Mouse (Mus musculus) liver, embryonic 15.5 days (tissue): Measurements from ENCODE around the gene Napb. TPM values are rescaled to one million over a fixed set of nuclear protein-coding genes. Genes with fewer than 3 reads are reported as not detected.

Experiments used
- ATAC-seq: fragments of 200-750 bp; cut with Nextera tagmentation; 2 replicates; pipeline ENCODE4 v1.8.0; 2017; ENCODE audit warnings: moderate number of reproducible peaks, mild to moderate bottlenecking, moderate library complexity; ENCODE audit not compliant: insufficient read depth
- H3K27ac ChIP-seq: fragments of 300-500 bp; sonication (generic); replicated peaks from 2 replicates; pipeline ENCODE4 v1.5.1; 2015; ENCODE audit warnings: mild to moderate bottlenecking, inconsistent platforms
- H3K27me3 ChIP-seq: fragments of 300-500 bp; sonication (generic); 2 replicates; pipeline ENCODE4 v1.6.1; 2015; ENCODE audit warnings: mild to moderate bottlenecking, inconsistent platforms
- H3K36me3 ChIP-seq: fragments of 300-500 bp; sonication (generic); replicated peaks from 2 replicates; pipeline ENCODE4 v1.6.1; 2015; ENCODE audit warnings: moderate library complexity, mild to moderate bottlenecking, inconsistent platforms
- H3K4me1 ChIP-seq: fragments of 300-500 bp; sonication (generic); replicated peaks from 2 replicates; pipeline ENCODE4 v1.6.1; 2015; ENCODE audit warnings: inconsistent platforms
- H3K4me2 ChIP-seq: fragments of 300-500 bp; sonication (generic); 2 replicates; pipeline ENCODE4 v1.6.1; 2015; ENCODE audit warnings: moderate library complexity, mild to moderate bottlenecking, inconsistent platforms
- H3K4me3 ChIP-seq: fragments of 300-500 bp; sonication (generic); replicated peaks from 2 replicates; pipeline ENCODE4 v1.5.1; 2015; ENCODE audit warnings: mild to moderate bottlenecking, inconsistent platforms
- H3K9ac ChIP-seq: fragments of 300-500 bp; sonication (generic); 2 replicates; pipeline ENCODE4 v1.6.1; 2015; ENCODE audit warnings: moderate library complexity, mild to moderate bottlenecking, inconsistent platforms
- H3K9me3 ChIP-seq: fragments of 300-500 bp; sonication (generic); replicated peaks from 2 replicates; pipeline ENCODE4 v1.6.1; 2016; ENCODE audit warnings: inconsistent platforms
- WGBS: fragments of 180-500 bp; shearing (Covaris S2); methylation state at CpG from one replicate; pipeline ENCODE4 v1.1.7; 2015; ENCODE audit warnings: mixed read lengths; ENCODE audit not compliant: insufficient replicate concordance; 5-methylcytosine and 5-hydroxymethylcytosine counted together
- polyA plus RNA-seq: library from polyadenylated mRNA; unstranded; fragments of >200 nt; fragmentation: Nextera tagmentation; extraction: Ambion mirVana; gene quantifications from 2 replicates; pipeline ENCODE4 v1.2.1, GENCODE M21; 2015

The Napb gene
- polyA plus RNA-seq, 1 experiment from 2014 or later: 0.30 TPM

DNA sequence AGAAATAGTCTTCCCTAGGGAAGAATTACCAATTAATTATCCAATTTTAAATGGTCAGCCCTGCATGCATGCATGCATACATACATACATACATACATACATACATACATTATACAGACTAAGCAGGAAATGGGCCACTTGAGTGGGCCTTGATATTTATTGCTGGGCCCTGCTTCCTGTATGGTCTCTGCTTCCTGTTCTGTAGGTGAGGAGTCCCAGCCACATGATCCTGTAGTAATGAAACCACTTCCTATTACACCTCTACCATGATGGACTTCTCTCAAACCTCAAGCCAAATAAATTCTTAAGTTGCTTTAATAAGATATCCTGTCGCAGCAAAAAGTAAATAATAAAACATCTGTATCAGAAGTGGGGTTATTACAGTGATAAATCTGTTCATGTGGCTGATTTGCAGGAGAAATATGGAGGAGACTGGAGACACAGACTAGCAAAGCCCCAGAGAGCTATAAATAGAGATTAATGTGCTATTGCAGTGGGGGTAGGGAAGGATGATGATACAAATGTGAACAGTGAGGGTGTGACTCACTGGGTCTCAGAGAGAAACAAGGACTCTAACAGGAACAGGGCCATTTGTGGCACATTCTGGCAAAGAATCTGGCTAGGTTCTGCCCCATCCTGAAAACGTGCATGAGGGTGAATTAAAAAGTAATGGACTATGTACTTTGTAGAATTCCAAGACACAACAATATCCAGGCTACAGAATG, 12.8 kb downstream of the Napb start:
- no peak overlapping the region for H3K27ac ChIP-seq
- no peak overlapping the region for H3K4me3 ChIP-seq
- no peak for ATAC-seq
- no peaks in the 10 kb centered on the region for H3K27me3 ChIP-seq
- H3K9me3 ChIP-seq: no peaks in the 10 kb centered on the region
- H3K4me2 ChIP-seq: no peak overlapping the region
- 20% methylated on average over 2 of the region's 2 CpGs for WGBS
- H3K4me1 ChIP-seq: no peaks in the 10 kb centered on the region
- H3K9ac ChIP-seq: no peak overlapping the region
- H3K36me3 ChIP-seq: no peaks in the 10 kb centered on the region

DNA sequence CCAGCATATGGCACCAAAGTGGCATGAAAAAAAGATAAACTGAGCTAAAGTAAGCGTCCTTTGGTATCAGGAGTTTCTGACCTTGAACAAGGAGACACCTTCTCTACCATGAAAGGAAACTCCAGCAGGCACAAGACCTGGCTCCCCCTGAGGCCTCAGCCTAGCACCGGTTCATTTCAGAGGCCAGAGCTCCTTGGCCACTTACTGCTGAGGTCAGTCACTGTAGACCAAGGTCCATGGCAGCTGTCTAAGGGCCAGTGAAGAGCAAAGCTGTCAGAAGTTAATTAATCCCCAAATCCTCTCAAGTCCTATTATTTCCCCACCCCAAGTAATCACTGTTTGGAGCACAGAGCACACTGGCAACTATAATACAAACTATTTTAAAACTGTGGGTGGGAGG, 15.2 kb downstream of the Napb start:
- Histone ChIP-seq H3K4me1 (no peaks in the 10 kb centered on the region), H3K36me3 (no peaks in the 10 kb centered on the region), H3K27ac (no peak overlapping the region), H3K27me3 (no peaks in the 10 kb centered on the region), H3K9me3 (no peaks in the 10 kb centered on the region), H3K9ac (no peak overlapping the region), H3K4me2 (no peak overlapping the region), H3K4me3 (no peak overlapping the region)
- WGBS: 56% methylated on average over 2 of the region's 2 CpGs
- no peak for ATAC-seq

DNA sequence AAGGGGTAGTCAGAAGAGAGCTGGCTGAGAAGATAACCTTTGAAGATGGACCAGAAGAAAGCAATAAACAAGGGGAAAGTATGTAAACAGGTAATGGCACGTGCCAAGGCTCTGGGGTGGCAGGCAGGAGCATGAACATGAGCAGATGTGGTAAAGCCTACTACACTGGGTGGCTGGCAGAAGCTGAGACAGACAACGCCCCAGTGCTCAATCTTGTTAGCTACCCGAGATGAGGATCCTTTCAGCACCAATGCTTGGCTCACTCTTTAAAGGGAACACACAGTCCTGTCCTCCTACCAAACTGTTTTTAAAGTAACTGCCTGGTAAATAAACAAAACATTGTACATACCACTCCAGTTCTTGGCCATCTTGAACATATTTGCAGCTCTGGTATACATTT, 19.9 kb downstream of the Napb start:
- no peak overlapping the region for H3K9ac ChIP-seq
- WGBS: 60% methylated on average over 3 of the region's 3 CpGs
- H3K27ac ChIP-seq: no peak overlapping the region
- H3K36me3 ChIP-seq: no peaks in the 10 kb centered on the region
- H3K9me3 ChIP-seq: no peaks in the 10 kb centered on the region
- H3K27me3 ChIP-seq: no peaks in the 10 kb centered on the region
- no peak overlapping the region for H3K4me3 ChIP-seq
- no peaks in the 10 kb centered on the region for H3K4me1 ChIP-seq
- ATAC-seq: no peak
- no peak overlapping the region for H3K4me2 ChIP-seq

DNA sequence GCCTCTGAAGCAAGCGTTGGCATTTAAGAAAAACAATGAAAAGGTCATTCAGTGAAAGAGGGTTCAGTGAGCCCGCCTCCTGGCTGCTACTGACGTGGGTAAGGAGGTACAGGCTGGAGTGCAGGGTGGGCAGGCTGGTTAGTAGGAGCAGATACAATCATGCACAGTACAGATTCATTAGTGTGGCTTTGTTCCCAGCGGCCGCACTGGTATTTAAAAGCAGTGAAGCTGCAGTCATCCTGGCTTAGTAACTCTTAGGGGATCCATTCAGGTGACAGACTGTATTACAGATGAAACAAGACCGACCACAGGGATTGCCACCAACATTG, 25.1 kb downstream of the Napb start:
- Histone ChIP-seq H3K27ac (no peak overlapping the region), H3K9me3 (no peaks in the 10 kb centered on the region), H3K4me3 (no peak overlapping the region), H3K4me2 (no peak overlapping the region), H3K4me1 (no peaks in the 10 kb centered on the region), H3K9ac (no peak overlapping the region), H3K36me3 (no peaks in the 10 kb centered on the region), H3K27me3 (no peaks in the 10 kb centered on the region)
- 70% methylated on average over 6 of the region's 6 CpGs for WGBS
- no peak for ATAC-seq

DNA sequence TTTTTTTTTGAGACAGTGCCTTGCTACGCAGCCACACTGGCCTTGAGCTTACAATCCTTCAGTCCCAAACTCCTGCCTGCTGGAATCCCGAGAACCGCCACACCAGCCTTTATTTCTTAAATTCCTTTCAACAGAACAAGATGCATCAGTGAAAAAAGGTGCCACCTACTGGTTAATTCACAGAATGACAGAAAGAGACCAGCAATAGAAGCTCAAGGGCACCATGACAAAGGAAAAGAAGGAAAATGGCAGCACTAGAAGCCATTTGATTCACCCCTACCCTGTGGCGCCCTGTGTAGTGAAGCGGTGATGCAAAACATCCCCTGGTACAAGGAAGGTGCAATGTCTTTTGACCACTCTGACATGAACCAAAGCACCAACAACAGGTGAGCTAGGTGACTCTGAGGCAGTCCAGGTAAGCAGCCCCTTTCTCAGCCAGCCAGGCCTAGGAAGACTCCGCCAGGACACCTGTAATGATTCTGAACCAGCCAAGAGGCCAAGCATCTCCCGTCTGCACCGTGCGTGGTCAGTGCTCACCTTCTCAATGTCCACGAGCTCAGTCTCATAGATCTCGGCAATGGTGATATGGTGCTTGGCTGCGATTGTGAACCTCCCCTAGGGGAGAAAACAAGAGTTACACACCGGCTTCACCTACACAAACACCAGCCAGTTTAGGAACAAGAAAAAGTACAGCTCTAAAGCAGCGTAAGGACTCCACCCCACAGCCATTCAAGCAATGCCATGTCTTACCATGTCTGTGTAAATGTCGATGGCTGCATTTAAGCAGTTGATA, 25.7 kb downstream of the Napb start:
- Histone ChIP-seq H3K4me2 (no peak overlapping the region), H3K36me3 (no peaks in the 10 kb centered on the region), H3K9me3 (no peaks in the 10 kb centered on the region), H3K4me3 (no peak overlapping the region), H3K27ac (no peak overlapping the region), H3K4me1 (no peaks in the 10 kb centered on the region), H3K27me3 (no peaks in the 10 kb centered on the region), H3K9ac (no peak overlapping the region)
- 76% methylated on average over 15 of the region's 15 CpGs for WGBS
- no peak for ATAC-seq

DNA sequence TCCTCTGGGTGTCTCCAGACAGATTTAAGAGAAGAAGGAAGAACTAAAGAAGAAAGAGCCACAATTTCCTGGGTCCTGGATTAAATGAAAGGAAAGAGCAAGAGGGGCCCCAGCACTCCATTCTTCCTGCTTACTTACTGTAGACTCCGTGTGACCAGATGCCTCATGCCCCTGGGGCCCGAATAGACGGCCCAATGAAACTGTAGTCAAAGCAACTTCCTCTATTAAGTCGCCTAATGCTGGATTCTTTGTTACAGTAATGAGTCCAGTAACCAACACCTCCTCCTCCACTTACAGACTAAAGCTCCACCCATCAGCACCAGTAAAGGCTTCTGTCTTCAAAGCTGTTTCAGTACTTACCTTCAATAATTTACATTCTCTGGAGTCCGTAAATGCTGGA, 33.7 kb downstream of the Napb start:
- H3K4me1 ChIP-seq: no peaks in the 10 kb centered on the region
- H3K4me3 ChIP-seq: no peak overlapping the region
- WGBS: 51% methylated on average over 5 of the region's 5 CpGs
- no peak overlapping the region for H3K27ac ChIP-seq
- H3K36me3 ChIP-seq: peaks cover 5% of the 10 kb centered on the region; the same call in 1 of the 2 replicates
- H3K9ac ChIP-seq: no peak overlapping the region
- H3K27me3 ChIP-seq: no peaks in the 10 kb centered on the region
- no peak for ATAC-seq
- no peaks in the 10 kb centered on the region for H3K9me3 ChIP-seq
- H3K4me2 ChIP-seq: no peak overlapping the region

DNA sequence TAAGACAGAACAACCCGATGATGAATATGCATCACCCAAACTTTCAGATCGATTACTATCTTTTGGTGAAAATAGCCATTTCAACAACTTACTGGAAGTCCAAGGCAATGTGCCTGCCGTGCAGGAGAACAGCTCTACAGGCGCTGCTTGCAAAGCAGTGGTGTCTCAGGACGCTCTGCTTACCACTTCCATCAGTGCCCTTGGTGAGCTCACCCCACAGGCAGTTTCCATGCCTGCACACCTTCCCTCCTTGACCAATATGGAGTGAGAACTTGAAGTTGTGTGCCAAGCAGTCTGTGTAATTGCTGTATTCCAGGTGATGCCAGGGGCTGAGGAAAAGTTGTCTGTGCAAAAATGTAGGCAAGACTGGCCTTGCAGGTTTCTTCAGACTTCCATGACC, 41.5 kb downstream of the Napb start:
- Histone ChIP-seq H3K9me3 (no peaks in the 10 kb centered on the region), H3K9ac (no peak overlapping the region), H3K27me3 (no peaks in the 10 kb centered on the region), H3K4me1 (no peaks in the 10 kb centered on the region; the same call in 1 of the 2 replicates), H3K4me2 (no peak overlapping the region), H3K27ac (no peak overlapping the region), H3K4me3 (no peak overlapping the region), H3K36me3 (peaks cover 56% of the 10 kb centered on the region)
- no peak for ATAC-seq
- 78% methylated on average over 5 of the region's 5 CpGs for WGBS

DNA sequence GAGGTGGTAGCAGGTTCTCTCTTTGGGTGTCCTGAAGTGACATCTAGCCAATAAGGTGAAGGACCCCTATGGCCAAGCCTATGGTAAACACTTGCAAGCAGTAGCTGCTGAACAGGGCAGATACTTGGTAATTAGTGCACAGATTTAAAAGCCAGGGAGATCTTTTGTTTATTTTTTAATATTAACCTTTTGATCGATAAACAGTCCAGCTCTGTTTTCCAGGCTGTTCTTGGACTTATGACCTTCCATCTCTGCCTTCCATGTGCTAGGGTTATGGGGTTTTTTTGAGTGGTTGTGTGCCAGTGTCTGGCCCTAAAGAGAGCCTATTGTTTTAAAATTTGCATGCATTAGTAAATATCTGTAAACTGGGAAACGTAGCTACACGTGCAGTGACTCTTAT, 42.0 kb downstream of the Napb start:
- H3K27ac ChIP-seq: no peak overlapping the region
- WGBS: 85% methylated on average over 3 of the region's 3 CpGs
- no peaks in the 10 kb centered on the region; the same call in 1 of the 2 replicates for H3K4me1 ChIP-seq
- H3K4me3 ChIP-seq: no peak overlapping the region
- H3K36me3 ChIP-seq: peaks cover 56% of the 10 kb centered on the region
- no peak overlapping the region for H3K9ac ChIP-seq
- no peak for ATAC-seq
- H3K4me2 ChIP-seq: no peak overlapping the region
- no peaks in the 10 kb centered on the region for H3K27me3 ChIP-seq
- no peaks in the 10 kb centered on the region for H3K9me3 ChIP-seq

DNA sequence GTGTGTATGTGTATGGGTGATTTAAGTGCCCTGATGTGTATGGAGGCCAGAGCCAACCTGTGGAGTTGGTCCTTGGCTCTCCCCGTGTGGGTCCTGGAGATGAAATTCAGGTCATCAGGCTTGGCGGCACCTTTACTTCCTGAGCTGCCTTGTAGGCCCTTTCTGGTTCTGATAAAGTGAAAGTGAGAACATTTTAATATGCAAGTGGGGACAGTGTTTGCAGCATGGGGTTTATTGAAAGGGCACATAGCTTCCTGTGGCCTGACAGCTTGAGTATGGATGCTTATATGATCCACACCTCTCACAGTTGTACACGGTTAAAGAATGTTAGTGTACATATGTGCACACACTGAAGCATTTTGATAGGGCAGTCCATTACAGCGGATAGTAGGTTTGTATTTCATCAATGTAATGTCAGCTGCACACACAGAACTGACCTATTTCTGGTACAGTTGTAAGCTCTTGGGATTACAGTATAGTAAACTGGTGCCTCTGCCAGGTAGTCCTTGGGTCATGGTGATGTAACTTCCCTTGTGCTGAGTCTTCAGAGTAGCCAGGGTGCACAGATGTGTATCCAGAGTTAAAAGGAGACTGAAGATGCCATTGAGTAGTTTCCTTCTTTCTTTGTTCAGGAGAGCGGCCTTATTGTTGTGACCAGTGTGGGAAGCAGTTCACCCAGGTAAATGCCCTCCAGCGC, 42.7 kb downstream of the Napb start:
- H3K36me3 ChIP-seq: peaks cover 63% of the 10 kb centered on the region
- 86% methylated on average over 6 of the region's 6 CpGs for whole genome bisulfite sequencing
- no peak overlapping the region for H3K4me3 ChIP-seq
- no peak overlapping the region for H3K4me2 ChIP-seq
- peaks cover 7% of the 10 kb centered on the region for H3K4me1 ChIP-seq
- no peak overlapping the region for H3K9ac ChIP-seq
- no peak overlapping the region for H3K27ac ChIP-seq
- ATAC-seq: no peak
- H3K27me3 ChIP-seq: no peaks in the 10 kb centered on the region
- H3K9me3 ChIP-seq: no peaks in the 10 kb centered on the region

DNA sequence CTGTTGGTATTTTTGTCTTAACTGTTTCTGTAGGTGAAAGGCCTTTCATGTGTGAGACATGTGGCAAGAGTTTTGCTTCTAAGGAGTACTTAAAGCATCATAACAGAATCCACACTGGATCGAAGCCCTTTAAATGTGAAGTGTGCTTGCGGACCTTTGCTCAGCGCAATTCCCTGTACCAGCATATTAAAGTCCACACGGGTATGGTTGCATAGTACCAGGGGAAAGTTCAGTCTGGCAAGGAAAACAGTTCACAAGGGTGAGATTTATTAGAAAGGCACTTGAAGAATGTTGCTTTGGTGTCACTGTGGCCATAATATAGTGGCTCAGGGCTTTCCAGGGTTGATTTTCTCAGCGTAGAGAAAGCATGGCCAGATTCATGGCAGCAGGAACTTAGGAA, 44.3 kb downstream of the Napb start:
- Histone ChIP-seq H3K27me3 (no peaks in the 10 kb centered on the region), H3K36me3 (peaks cover 61% of the 10 kb centered on the region), H3K9ac (no peak overlapping the region), H3K4me1 (peaks cover 18% of the 10 kb centered on the region), H3K4me2 (no peak overlapping the region), H3K27ac (no peak overlapping the region), H3K9me3 (no peaks in the 10 kb centered on the region), H3K4me3 (no peak overlapping the region)
- WGBS: 82% methylated on average over 5 of the region's 5 CpGs
- ATAC-seq: no peak

DNA sequence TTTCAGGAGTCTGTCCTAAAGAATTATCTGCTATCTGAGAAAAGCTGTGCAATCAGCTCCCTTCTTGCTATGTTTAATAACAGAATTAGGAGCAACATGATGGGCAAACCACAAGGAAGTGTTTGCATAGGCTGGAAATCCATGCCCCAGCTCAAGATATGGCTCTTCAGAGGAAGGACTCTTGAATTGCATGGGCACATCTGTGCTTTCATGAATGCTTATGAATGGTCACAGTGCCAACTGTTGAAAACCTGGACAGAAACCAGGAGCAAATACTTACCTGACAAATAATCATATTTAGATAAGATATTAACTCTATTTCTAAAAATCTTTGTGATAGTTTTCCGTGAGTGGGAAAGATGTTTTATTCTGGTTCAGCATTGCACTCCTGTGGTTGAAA, 45.4 kb downstream of the Napb start:
- peaks cover 53% of the 10 kb centered on the region for H3K36me3 ChIP-seq
- H3K27ac ChIP-seq: no peak overlapping the region
- H3K4me3 ChIP-seq: no peak overlapping the region
- no peak overlapping the region for H3K4me2 ChIP-seq
- no peaks in the 10 kb centered on the region for H3K9me3 ChIP-seq
- no peaks in the 10 kb centered on the region for H3K27me3 ChIP-seq
- H3K4me1 ChIP-seq: peaks cover 27% of the 10 kb centered on the region
- no peak overlapping the region for H3K9ac ChIP-seq
- WGBS: 77% methylated on average over 1 of the region's 1 CpGs
- no peak for ATAC-seq
